Mouse (Mus musculus): ENCODE measurements around the gene Ier2. TPM values are rescaled to one million over a fixed set of nuclear protein-coding genes. Genes with fewer than 3 reads are reported as not detected.

The Ier2 gene
- polyA plus RNA-seq, 1 experiment from 2014 or later: 86.9 TPM

DNA sequence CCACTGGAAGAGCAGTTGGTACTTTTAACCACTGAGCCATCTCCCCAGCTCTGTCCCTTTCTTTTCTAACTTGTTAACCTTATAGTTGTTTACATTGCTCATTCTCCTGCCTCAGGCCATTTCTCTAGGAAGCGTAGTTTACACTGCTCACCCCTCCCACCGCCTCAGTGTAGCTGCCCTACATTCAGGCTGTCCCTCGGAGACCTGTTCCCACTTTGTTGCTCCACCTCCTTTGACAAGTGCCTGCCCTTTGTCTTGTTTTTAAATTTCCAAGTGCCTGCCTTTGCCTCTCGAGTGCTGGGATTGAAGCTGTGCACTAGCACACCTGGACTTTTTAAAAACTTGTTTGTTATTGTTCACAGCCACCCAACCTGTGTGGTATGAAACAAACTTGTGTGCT, 30.7 kb upstream of the Ier2 start:
- no peak overlapping the region for H3K4me2 ChIP-seq (ENCODE audit: low read depth, low read length)
- no peaks in the 10 kb centered on the region for H3K4me1 ChIP-seq (ENCODE audit: control insufficient read depth, insufficient read depth, low read length)
- no peaks in the 10 kb centered on the region; the same call in 1 of the 2 replicates for H3K36me3 ChIP-seq (replicated peaks; ENCODE audit: control insufficient read depth, insufficient read depth, low read depth, low read length)
- H3K9me3 ChIP-seq (replicated peaks; ENCODE audit: control insufficient read depth, low read length): no peaks in the 10 kb centered on the region
- no peaks in the 10 kb centered on the region for H3K27me3 ChIP-seq (ENCODE audit: control insufficient read depth, insufficient read depth, low read length)
- no peak overlapping the region for H3K9ac ChIP-seq (replicated peaks; ENCODE audit: low read length)
- ATAC-seq (replicated peaks; ENCODE audit: insufficient number of reproducible peaks, low FRiP score, low TSS enrichment, low read depth): no peak
- no peak overlapping the region for H3K27ac ChIP-seq (replicated peaks; ENCODE audit: low read depth, low read length)
- no peak for DNase-seq (ENCODE audit: low spot score)
- no peak overlapping the region for H3K4me3 ChIP-seq (ENCODE audit: low read depth, low read length)
- WGBS: 66% methylated on average over 4 of the region's 4 CpGs

DNA sequence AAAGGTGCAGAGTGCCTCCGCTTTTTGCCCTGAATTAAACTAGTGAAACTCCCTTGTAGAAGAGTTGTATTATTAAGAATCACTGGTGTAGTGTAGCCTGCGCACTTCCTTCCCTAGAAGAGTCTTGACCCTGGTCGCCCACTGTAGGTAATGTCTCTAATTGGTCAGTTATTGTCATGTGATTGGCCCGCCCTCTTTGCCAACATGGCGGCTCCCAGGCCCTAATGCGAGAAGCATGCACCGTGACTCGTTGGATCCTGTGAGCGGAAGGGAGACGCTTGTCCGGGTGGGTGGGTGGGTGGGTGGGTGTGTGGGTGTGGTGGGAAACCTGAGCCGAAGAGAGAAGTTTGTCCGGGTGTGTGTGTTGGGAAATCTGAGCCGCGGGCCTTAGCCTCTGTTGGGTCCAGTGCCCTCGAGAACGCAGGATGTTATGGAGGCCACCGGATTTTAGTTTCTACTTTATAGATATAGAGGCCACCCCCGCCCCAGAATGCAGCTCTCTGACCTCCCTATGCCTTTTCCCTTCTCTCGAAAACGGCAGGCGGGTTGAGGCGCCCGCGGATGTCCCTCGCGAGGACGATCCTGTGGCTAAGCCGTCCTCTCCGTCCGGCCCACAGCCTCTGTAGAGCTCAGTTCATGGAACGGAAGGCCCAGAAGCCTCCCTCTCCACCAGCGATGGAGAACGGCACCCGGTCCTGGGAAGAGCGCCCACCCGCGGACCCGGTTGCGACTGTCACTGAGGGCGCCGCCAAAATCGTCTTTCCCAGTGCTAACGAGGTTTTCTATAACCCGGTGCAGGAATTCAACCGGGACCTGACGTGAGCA, 26.7 kb upstream of the Ier2 start:
- peak overlapping the region; percentile 90 for H3K4me2 ChIP-seq (ENCODE audit: low read depth, low read length)
- H3K9me3 ChIP-seq (replicated peaks; ENCODE audit: control insufficient read depth, low read length): no peaks in the 10 kb centered on the region
- no peaks in the 10 kb centered on the region for H3K36me3 ChIP-seq (replicated peaks; ENCODE audit: control insufficient read depth, insufficient read depth, low read depth, low read length)
- under 1% methylated on average over 47 of the region's 47 CpGs for WGBS
- H3K27ac ChIP-seq (replicated peaks; ENCODE audit: low read depth, low read length): peak overlapping the region; percentile 47; the same call in 1 of the 2 replicates
- peak overlapping the region; percentile 85 for H3K9ac ChIP-seq (replicated peaks; ENCODE audit: low read length)
- ATAC-seq (replicated peaks; ENCODE audit: insufficient number of reproducible peaks, low FRiP score, low TSS enrichment, low read depth) (peak; percentile 77), DNase-seq (ENCODE audit: low spot score) (peak; percentile 92)
- peak overlapping the region; percentile 86 for H3K4me3 ChIP-seq (ENCODE audit: low read depth, low read length)
- no peaks in the 10 kb centered on the region for H3K27me3 ChIP-seq (ENCODE audit: control insufficient read depth, insufficient read depth, low read length)
- peaks cover 3% of the 10 kb centered on the region for H3K4me1 ChIP-seq (ENCODE audit: control insufficient read depth, insufficient read depth, low read length)

DNA sequence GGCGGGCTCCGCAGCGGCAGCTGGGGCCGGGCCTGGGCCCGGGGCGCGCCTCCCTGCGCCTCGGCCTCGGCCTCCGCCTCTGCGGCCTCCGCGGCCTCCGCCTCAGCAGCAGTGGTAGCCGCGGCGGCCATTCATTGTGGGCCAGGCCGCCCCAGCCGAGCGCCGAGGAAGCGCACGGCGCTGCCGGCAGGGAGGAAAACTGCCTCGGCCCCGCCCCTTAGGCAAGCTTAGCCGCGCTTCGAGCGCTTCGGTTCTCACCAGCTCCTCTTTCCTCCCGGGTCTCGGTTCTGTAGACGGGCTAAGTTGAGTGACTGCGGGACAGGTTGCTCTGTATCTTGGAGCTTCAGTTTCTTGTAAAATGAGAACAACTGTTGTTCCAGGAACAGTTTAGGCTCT, 25.1 kb upstream of the Ier2 start, which contains the start of gene Nacc1:
Nacc1 (minus strand) TSS at position 158 of the 396 bp plus-strand sequence.
- peaks cover 3% of the 10 kb centered on the region for H3K4me1 ChIP-seq (ENCODE audit: control insufficient read depth, insufficient read depth, low read length)
- under 1% methylated on average over 22 of the region's 37 CpGs for WGBS
- no peaks in the 10 kb centered on the region for H3K36me3 ChIP-seq (replicated peaks; ENCODE audit: control insufficient read depth, insufficient read depth, low read depth, low read length)

DNA sequence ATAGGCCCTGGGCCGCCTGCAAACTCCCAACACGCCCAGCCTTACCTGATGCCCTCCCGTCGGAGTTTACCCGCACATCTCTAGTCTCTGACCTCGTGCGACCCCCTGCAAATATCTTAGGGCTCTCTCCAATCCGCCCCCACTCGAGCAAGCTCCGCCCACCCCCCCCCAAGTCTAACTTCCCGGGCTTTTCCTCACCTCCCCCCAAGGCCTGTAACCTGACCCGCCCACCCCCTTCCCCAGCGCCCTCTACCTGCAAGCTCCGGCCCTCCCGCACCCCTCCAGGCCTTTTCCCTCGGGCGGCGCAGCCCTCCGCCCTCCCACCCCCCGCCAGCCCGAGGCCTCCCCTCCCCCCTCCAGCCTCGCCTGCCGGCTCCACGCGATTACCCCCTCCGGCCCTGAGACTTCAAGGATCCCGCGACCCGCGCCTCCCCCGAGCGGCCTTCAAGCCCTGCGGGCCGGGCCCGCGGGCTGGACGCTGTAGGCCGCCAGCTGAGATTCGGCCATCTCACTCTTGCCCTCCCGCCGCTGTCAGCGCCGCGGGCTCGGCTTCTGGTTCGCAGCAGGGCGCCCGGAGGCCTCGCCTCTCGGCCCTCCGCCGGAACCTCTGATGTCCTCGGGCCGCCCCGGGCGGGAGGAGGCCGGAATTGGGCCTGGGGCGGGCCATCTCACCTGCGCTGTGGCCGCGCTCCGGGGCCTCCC, 24.5 kb upstream of the Ier2 start:
- Histone ChIP-seq H3K9me3 (replicated peaks; ENCODE audit: control insufficient read depth, low read length) (no peaks in the 10 kb centered on the region), H3K4me1 (ENCODE audit: control insufficient read depth, insufficient read depth, low read length) (peaks cover 3% of the 10 kb centered on the region), H3K27me3 (ENCODE audit: control insufficient read depth, insufficient read depth, low read length) (no peaks in the 10 kb centered on the region), H3K27ac (replicated peaks; ENCODE audit: low read depth, low read length) (peak overlapping the region; percentile 98), H3K9ac (replicated peaks; ENCODE audit: low read length) (peak overlapping the region; percentile 100), H3K4me3 (ENCODE audit: low read depth, low read length) (peak overlapping the region; percentile 100), H3K4me2 (ENCODE audit: low read depth, low read length) (peak overlapping the region; percentile 79), H3K36me3 (replicated peaks; ENCODE audit: control insufficient read depth, insufficient read depth, low read depth, low read length) (no peaks in the 10 kb centered on the region)
- WGBS: under 1% methylated on average over 56 of the region's 62 CpGs
- ATAC-seq (replicated peaks; ENCODE audit: insufficient number of reproducible peaks, low FRiP score, low TSS enrichment, low read depth): no peak; the same call in 1 of the 2 replicates
- peak; percentile 72 for DNase-seq (ENCODE audit: low spot score)

More for the DNA sequence above, 25.1 kb upstream of the Ier2 start, which contains the start of gene Nacc1:
- Histone ChIP-seq H3K27ac (replicated peaks; ENCODE audit: low read depth, low read length) (peak within 1 kb of the TSS; percentile 98), H3K4me2 (ENCODE audit: low read depth, low read length) (peak within 1 kb of the TSS; percentile 79), H3K9ac (replicated peaks; ENCODE audit: low read length) (peak within 1 kb of the TSS; percentile 100), H3K9me3 (replicated peaks; ENCODE audit: control insufficient read depth, low read length) (no peaks in the 10 kb centered on the region), H3K4me3 (ENCODE audit: low read depth, low read length) (peak within 1 kb of the TSS; percentile 100), H3K27me3 (ENCODE audit: control insufficient read depth, insufficient read depth, low read length) (no peaks in the 10 kb centered on the region)
- ATAC-seq (replicated peaks; ENCODE audit: insufficient number of reproducible peaks, low FRiP score, low TSS enrichment, low read depth): peak; percentile 54
- DNase-seq (ENCODE audit: low spot score): peak; percentile 95

DNA sequence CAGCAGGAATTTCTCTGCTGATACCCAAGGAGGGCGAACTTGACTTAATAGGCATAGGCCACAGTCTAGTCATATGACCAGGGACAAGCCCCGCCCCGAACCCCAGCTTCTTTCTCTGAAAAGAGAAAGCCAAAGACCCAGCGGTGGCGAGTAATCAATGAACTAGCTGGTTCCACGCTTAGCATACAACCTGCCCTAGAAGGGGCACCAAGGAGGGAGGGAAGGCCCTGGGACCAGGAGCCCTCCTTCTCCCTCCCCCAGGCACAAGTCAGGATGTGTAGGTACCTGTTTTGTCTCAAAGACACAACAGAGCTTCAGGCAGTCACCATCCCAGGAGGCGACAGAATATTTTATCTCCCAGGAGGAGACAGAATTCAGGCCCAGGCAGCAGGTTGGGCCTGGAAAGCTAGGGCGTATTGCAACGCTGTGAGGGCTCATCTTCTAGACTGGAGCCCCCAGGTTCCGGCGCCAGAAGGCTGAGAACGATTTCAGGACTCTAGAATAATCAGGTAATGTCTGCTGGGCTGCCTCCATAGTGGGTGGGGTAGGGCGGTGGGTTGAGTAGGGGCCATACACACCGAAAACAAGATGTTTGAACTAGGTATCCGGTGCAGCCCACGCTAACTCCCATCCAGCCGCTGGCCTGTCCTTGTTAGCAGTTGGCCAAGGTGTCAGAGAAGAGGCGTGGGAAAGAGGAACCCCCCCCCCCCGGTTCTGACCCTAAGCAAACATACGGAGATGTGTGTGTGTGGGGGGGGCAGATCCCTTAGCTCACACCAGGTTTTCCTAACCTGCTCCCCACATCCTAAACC, 23.7 kb upstream of the Ier2 start, which contains the start of gene Trmt1:
Trmt1 (plus strand) TSS at position 117 of the 812 bp plus-strand sequence.
- ATAC-seq (replicated peaks; ENCODE audit: insufficient number of reproducible peaks, low FRiP score, low TSS enrichment, low read depth) (no peak; the same call in 1 of the 2 replicates), DNase-seq (ENCODE audit: low spot score) (peak; percentile 38)
- Histone ChIP-seq H3K27me3 (ENCODE audit: control insufficient read depth, insufficient read depth, low read length) (no peaks in the 10 kb centered on the region), H3K4me3 (ENCODE audit: low read depth, low read length) (peak within 1 kb of the TSS; percentile 100), H3K9me3 (replicated peaks; ENCODE audit: control insufficient read depth, low read length) (no peaks in the 10 kb centered on the region), H3K9ac (replicated peaks; ENCODE audit: low read length) (peak within 1 kb of the TSS; percentile 100), H3K4me1 (ENCODE audit: control insufficient read depth, insufficient read depth, low read length) (peaks cover 3% of the 10 kb centered on the region), H3K4me2 (ENCODE audit: low read depth, low read length) (peak within 1 kb of the TSS; percentile 79), H3K36me3 (replicated peaks; ENCODE audit: control insufficient read depth, insufficient read depth, low read depth, low read length) (no peaks in the 10 kb centered on the region), H3K27ac (replicated peaks; ENCODE audit: low read depth, low read length) (peak within 1 kb of the TSS; percentile 98)
- 8% methylated on average over 20 of the region's 20 CpGs for WGBS

DNA sequence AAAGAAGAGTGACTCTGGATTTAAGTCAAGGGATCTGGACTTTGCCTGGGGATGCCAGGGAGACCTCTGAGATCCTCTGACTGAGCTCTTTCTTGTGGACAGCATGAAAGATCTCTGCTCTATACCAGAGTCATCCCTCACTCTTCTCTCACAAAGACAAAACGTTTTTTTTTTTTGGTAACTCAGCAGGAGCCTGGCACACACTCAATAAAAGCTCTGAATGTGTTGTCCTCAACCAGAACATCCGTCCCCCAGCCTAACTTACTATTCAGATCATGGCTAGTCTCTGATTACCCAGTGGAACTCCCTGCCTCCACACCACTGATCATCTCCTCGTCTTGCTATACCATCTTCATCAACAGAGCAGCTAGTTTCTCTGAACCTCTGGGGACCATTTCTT, 21.9 kb upstream of the Ier2 start:
- 65% methylated on average over 3 of the region's 3 CpGs for WGBS
- no peak overlapping the region for H3K4me3 ChIP-seq (ENCODE audit: low read depth, low read length)
- no peaks in the 10 kb centered on the region for H3K9me3 ChIP-seq (replicated peaks; ENCODE audit: control insufficient read depth, low read length)
- no peak overlapping the region for H3K27ac ChIP-seq (replicated peaks; ENCODE audit: low read depth, low read length)
- DNase-seq (ENCODE audit: low spot score): no peak
- no peaks in the 10 kb centered on the region for H3K27me3 ChIP-seq (ENCODE audit: control insufficient read depth, insufficient read depth, low read length)
- H3K4me2 ChIP-seq (ENCODE audit: low read depth, low read length): no peak overlapping the region
- H3K4me1 ChIP-seq (ENCODE audit: control insufficient read depth, insufficient read depth, low read length): peaks cover 3% of the 10 kb centered on the region
- no peak overlapping the region for H3K9ac ChIP-seq (replicated peaks; ENCODE audit: low read length)
- H3K36me3 ChIP-seq (replicated peaks; ENCODE audit: control insufficient read depth, insufficient read depth, low read depth, low read length): no peaks in the 10 kb centered on the region; the same call in 1 of the 2 replicates
- ATAC-seq (replicated peaks; ENCODE audit: insufficient number of reproducible peaks, low FRiP score, low TSS enrichment, low read depth): no peak

DNA sequence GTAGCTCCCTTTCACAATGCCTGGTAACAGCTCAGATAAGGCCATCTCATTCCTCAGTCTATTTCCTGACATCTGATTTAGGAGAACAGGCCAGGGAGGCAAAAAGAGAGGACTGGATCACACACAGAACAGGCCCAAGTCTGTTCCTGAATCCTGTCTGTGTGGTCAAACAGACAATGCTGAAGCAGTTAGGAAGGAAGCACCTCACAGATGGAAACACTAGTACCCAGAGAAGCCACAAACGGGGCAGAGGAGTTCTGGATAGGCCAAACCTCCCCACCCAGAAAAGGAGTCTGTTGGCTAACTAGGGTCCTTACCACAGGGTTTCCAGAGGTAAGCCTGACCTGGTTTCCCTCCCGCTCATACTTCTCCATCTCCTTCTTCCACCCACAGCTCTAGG, 19.6 kb upstream of the Ier2 start:
- Histone ChIP-seq H3K9me3 (replicated peaks; ENCODE audit: control insufficient read depth, low read length) (no peaks in the 10 kb centered on the region), H3K9ac (replicated peaks; ENCODE audit: low read length) (no peak overlapping the region), H3K4me2 (ENCODE audit: low read depth, low read length) (no peak overlapping the region), H3K4me1 (ENCODE audit: control insufficient read depth, insufficient read depth, low read length) (peaks cover 3% of the 10 kb centered on the region), H3K4me3 (ENCODE audit: low read depth, low read length) (no peak overlapping the region), H3K36me3 (replicated peaks; ENCODE audit: control insufficient read depth, insufficient read depth, low read depth, low read length) (no peaks in the 10 kb centered on the region; the same call in 1 of the 2 replicates), H3K27ac (replicated peaks; ENCODE audit: low read depth, low read length) (no peak overlapping the region), H3K27me3 (ENCODE audit: control insufficient read depth, insufficient read depth, low read length) (no peaks in the 10 kb centered on the region)
- 85% methylated on average over 2 of the region's 2 CpGs for WGBS
- ATAC-seq (replicated peaks; ENCODE audit: insufficient number of reproducible peaks, low FRiP score, low TSS enrichment, low read depth) (no peak), DNase-seq (ENCODE audit: low spot score) (no peak)
